In the genomic region with DNA sequence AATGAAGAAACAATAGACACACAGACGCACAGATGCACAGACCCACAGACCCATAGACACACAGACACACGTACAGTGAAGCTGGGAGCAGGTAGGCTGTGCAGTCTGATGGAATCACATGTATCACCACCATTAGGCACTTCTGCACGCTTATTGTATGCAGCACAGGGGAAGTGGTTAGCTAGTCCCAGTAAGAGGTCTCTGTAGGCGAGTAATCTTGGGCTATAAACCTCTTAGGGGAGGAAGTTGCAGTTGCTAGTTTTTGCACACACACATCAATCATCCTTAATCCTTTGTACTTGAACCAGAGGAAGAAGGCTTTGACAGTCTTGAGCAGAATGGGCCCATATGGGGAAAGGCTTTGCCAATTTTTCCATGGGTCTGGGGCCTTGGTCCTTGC, we compare ENCODE assay signal across 17 mouse cellular contexts.
"Had no signal": no experiment of that assay in that cellular context is flagged by ENCODE, and none has a peak within 500 bp of the region (broad histone marks: within the 10 kb centered on the region; RNA-seq: fewer than 3 reads in every experiment).

No protein-coding gene starts in this region.

- H3K4me2 ChIP-seq: intestine, embryonic 15.5 days; limb, embryonic 13.5 days; liver, embryonic 12.5 days; liver, embryonic 15.5 days; lung, embryonic 15.5 days; midbrain, embryonic 12.5 days; midbrain, embryonic 15.5 days had no signal

- H3K27me3 ChIP-seq: intestine, embryonic 15.5 days; liver, embryonic 12.5 days; liver, embryonic 15.5 days; lung, embryonic 15.5 days; midbrain, embryonic 15.5 days had no signal

- H3K9me3 ChIP-seq: intestine, embryonic 15.5 days; limb, embryonic 10.5 days; limb, embryonic 13.5 days; liver, embryonic 12.5 days; liver, embryonic 15.5 days; lung, embryonic 15.5 days; midbrain, embryonic 12.5 days; midbrain, embryonic 15.5 days had no signal

- H3K27ac ChIP-seq: intestine, embryonic 15.5 days; limb, embryonic 10.5 days; limb, embryonic 13.5 days; liver, embryonic 12.5 days; liver, embryonic 15.5 days; lung, embryonic 15.5 days; midbrain, embryonic 12.5 days; midbrain, embryonic 15.5 days had no signal

- H3K9ac ChIP-seq: intestine, embryonic 15.5 days; limb, embryonic 13.5 days; liver, embryonic 12.5 days; liver, embryonic 15.5 days; lung, embryonic 15.5 days; midbrain, embryonic 12.5 days; midbrain, embryonic 15.5 days had no signal

- H3K4me3 ChIP-seq: intestine, embryonic 15.5 days; limb, embryonic 10.5 days; limb, embryonic 13.5 days; liver, embryonic 12.5 days; liver, embryonic 15.5 days; lung, embryonic 15.5 days; midbrain, embryonic 12.5 days; midbrain, embryonic 15.5 days; myocyte had no signal

- H3K4me1 ChIP-seq: intestine, embryonic 15.5 days; limb, embryonic 10.5 days; limb, embryonic 13.5 days; liver, embryonic 12.5 days; liver, embryonic 15.5 days; lung, embryonic 15.5 days; midbrain, embryonic 12.5 days; midbrain, embryonic 15.5 days had no signal

- H3K36me3 ChIP-seq: intestine, embryonic 15.5 days; limb, embryonic 10.5 days; limb, embryonic 13.5 days; liver, embryonic 12.5 days; liver, embryonic 15.5 days; lung, embryonic 15.5 days; midbrain, embryonic 12.5 days; midbrain, embryonic 15.5 days had no signal

- ATAC-seq: intestine, embryonic 15.5 days; liver, embryonic 12.5 days; midbrain, embryonic 15.5 days had no signal

- DNase-seq: kidney, adult 18-20 months; kidney, adult 9 months; kidney, postnatal 14 days; kidney, postnatal 4 days; liver; lung, adult 18-20 months; lung, postnatal 14 days; lung, postnatal 4 days had no signal
